20 mouse cellular contexts compared by ENCODE assay signal in the genomic region with DNA sequence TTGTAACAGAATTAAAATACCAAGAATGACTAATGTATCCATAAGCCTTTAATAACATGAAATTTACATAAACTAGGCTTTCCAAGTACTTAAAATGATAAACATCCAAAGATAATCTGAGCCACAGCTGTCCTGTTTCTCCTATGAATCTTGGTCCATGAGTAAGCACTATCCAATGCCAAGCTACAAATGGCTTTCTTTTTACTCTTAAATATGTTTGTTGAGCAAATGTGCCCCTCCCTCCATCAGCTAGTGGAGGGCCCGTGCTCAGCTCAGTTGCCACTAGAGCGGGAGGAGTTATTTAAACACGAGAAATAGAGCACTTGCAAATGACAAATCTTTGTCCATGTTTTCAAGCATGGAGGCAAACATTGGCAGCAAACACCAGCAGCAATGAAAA.
DNase-seq lines count a peak whose midpoint lies in the region; ATAC-seq and TF ChIP-seq lines count a peak whose summit lies in the region.
"Had no signal": no experiment of that assay in that cellular context is flagged by ENCODE, and none has a peak within 500 bp of the region (broad histone marks: within the 10 kb centered on the region; RNA-seq: fewer than 3 reads in every experiment).

No protein-coding gene starts in this region.

- H3K4me3 ChIP-seq in kidney, postnatal 0 days (replicated peaks; ENCODE audit: low read depth, low read length), result no peak overlapping the region
- no peak overlapping the region for H3K4me3 ChIP-seq in intestine, embryonic 16.5 days (ENCODE audit: low read length)
- H3K4me3 ChIP-seq in lung, embryonic 16.5 days (ENCODE audit: low read length), result no peak overlapping the region
- H3K4me3 ChIP-seq: heart, embryonic 15.5 days; hindbrain, embryonic 15.5 days; limb, embryonic 10.5 days; liver, embryonic 15.5 days; midbrain, embryonic 13.5 days had no signal

- no peak overlapping the region for H3K27ac ChIP-seq in kidney, postnatal 0 days
- no peak overlapping the region for H3K27ac ChIP-seq in intestine, embryonic 16.5 days (ENCODE audit: low read length)
- peak overlapping the region; percentile 35; the same call in 1 of the 2 replicates for H3K27ac ChIP-seq in lung, embryonic 16.5 days (ENCODE audit: low read length)
- H3K27ac ChIP-seq: heart, embryonic 15.5 days; hindbrain, embryonic 15.5 days; limb, embryonic 10.5 days; liver, embryonic 15.5 days; midbrain, embryonic 13.5 days had no signal

- H3K4me1 ChIP-seq in kidney, postnatal 0 days (replicated peaks; ENCODE audit: insufficient read depth, low read length), result no peaks in the 10 kb centered on the region
- no peaks in the 10 kb centered on the region for H3K4me1 ChIP-seq in intestine, embryonic 16.5 days (ENCODE audit: control insufficient read depth, insufficient read depth, low read length)
- peaks cover 7% of the 10 kb centered on the region; the same call in 1 of the 2 replicates for H3K4me1 ChIP-seq in lung, embryonic 16.5 days (replicated peaks; ENCODE audit: control insufficient read depth, insufficient read depth, low read length)
- H3K4me1 ChIP-seq: heart, embryonic 15.5 days; limb, embryonic 10.5 days; liver, embryonic 15.5 days had no signal

- DNase-seq in kidney, postnatal 0 days (ENCODE audit: low spot score), result peak; percentile 68
- DNase-seq in kidney, postnatal 10 days, result no peak
- peak; percentile 5 to 37 for DNase-seq in lung, postnatal 4 days
- no peak for DNase-seq in adrenal gland, adult (ENCODE audit: inconsistent age in 2 of 2, low spot score in 1 of 2)
- no peak for DNase-seq in frontal cortex, postnatal 36 days (ENCODE audit: low spot score in 2 of 2)
- DNase-seq: adrenal gland, adult 8-10 months; cerebellum, adult 2 months; cerebellum, postnatal 36 days; heart, postnatal 36 days; liver; right cerebral cortex, postnatal 14 days; thymus, adult 18-20 months; thymus, postnatal 36 days had no signal

- no peak overlapping the region for H3K9ac ChIP-seq in kidney, postnatal 0 days (ENCODE audit: low read depth, low read length)
- H3K9ac ChIP-seq in intestine, embryonic 16.5 days (ENCODE audit: low read depth, low read length), result no peak overlapping the region
- H3K9ac ChIP-seq in lung, embryonic 16.5 days (ENCODE audit: low read length), result no peak overlapping the region
- H3K9ac ChIP-seq: heart, embryonic 15.5 days; hindbrain, embryonic 15.5 days; liver, embryonic 15.5 days; midbrain, embryonic 13.5 days had no signal

- no peaks in the 10 kb centered on the region for H3K36me3 ChIP-seq in kidney, postnatal 0 days (ENCODE audit: insufficient read depth, low read length)
- no peaks in the 10 kb centered on the region for H3K36me3 ChIP-seq in intestine, embryonic 16.5 days (ENCODE audit: control insufficient read depth, insufficient read depth, low read length)
- no peaks in the 10 kb centered on the region for H3K36me3 ChIP-seq in lung, embryonic 16.5 days (ENCODE audit: control insufficient read depth, insufficient read depth, low read length)
- H3K36me3 ChIP-seq: heart, embryonic 15.5 days; hindbrain, embryonic 15.5 days; limb, embryonic 10.5 days; liver, embryonic 15.5 days; midbrain, embryonic 13.5 days had no signal

- TF ChIP-seq CTCF in kidney, postnatal 0 days (IDR thresholded peaks at IDR 0.05; ENCODE audit: low read depth), result no peak

- no peak overlapping the region for H3K4me2 ChIP-seq in kidney, postnatal 0 days (ENCODE audit: low read length)
- H3K4me2 ChIP-seq in intestine, embryonic 16.5 days (ENCODE audit: low read depth, low read length), result no peak overlapping the region
- 0 out of 2 replicates have a peak overlapping the region, but pooled peaks have one; percentile 11 for H3K4me2 ChIP-seq in lung, embryonic 16.5 days (ENCODE audit: low read depth, low read length)
- H3K4me2 ChIP-seq: heart, embryonic 15.5 days; hindbrain, embryonic 15.5 days; liver, embryonic 15.5 days; midbrain, embryonic 13.5 days had no signal

- WGBS in kidney, postnatal 0 days, result 36% methylated on average over 3 of the region's 3 CpGs
- 21% methylated on average over 3 of the region's 3 CpGs for WGBS in intestine, embryonic 16.5 days
- 20% methylated on average over 3 of the region's 3 CpGs for WGBS in lung, embryonic 16.5 days

- no peaks in the 10 kb centered on the region for H3K27me3 ChIP-seq in kidney, postnatal 0 days (ENCODE audit: insufficient read depth, low read length)
- no peaks in the 10 kb centered on the region; the same call in 1 of the 2 replicates for H3K27me3 ChIP-seq in intestine, embryonic 16.5 days (replicated peaks; ENCODE audit: control insufficient read depth, insufficient read depth, low read length)
- no peaks in the 10 kb centered on the region for H3K27me3 ChIP-seq in lung, embryonic 16.5 days (ENCODE audit: control insufficient read depth, insufficient read depth, low read depth, low read length)
- H3K27me3 ChIP-seq: hindbrain, embryonic 15.5 days; liver, embryonic 15.5 days had no signal

- no peak for ATAC-seq in kidney, postnatal 0 days (replicated peaks; ENCODE audit: low FRiP score, low read depth)
- ATAC-seq in intestine, embryonic 16.5 days, result 0 out of 2 replicates have a peak, but pooled peaks have one; percentile 44
- ATAC-seq in lung, embryonic 16.5 days (ENCODE audit: low read depth), result peak; percentile 94
- ATAC-seq: midbrain, embryonic 13.5 days had no signal

- H3K9me3 ChIP-seq in kidney, postnatal 0 days (replicated peaks; ENCODE audit: low read length), result no peaks in the 10 kb centered on the region
- H3K9me3 ChIP-seq in intestine, embryonic 16.5 days (ENCODE audit: control insufficient read depth, low read length), result no peaks in the 10 kb centered on the region
- H3K9me3 ChIP-seq in lung, embryonic 16.5 days (ENCODE audit: control insufficient read depth, low read length), result no peaks in the 10 kb centered on the region
- H3K9me3 ChIP-seq: heart, embryonic 15.5 days; hindbrain, embryonic 15.5 days; limb, embryonic 10.5 days; liver, embryonic 15.5 days; midbrain, embryonic 13.5 days had no signal

Comparison
In these comparisons a context has a peak if more than half of its experiments do, and no peak if none do; other contexts are left out.
1. DNase-seq: peak in kidney, postnatal 0 days (single experiment) and lung, postnatal 4 days (2 of 2); none in kidney, postnatal 10 days (single experiment), adrenal gland, adult (0 of 2) and frontal cortex, postnatal 36 days (0 of 2).